In the genomic region with DNA sequence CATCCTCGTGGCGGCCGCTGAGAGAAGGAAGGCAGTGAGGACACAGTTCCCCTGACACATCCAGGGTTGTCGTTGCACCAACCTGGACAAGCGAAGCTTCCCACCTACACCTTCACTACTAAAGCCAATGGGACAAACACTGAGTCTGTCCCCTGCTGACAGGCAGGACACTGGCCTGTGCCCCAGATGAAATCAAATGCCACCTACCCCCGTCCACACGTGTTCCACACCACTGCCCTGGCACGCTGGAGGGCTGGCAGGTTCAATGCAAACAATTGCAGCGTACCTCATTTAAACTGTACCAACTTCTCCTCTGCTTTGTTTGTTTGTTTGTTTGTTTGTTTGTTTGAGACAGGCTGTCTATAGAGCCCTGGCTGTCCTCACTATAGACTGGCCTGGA, we compare ENCODE assay signal across 8 mouse cellular contexts. TPM values are rescaled to one million over a fixed set of nuclear protein-coding genes. Genes with fewer than 3 reads are reported as not detected.
DNase-seq lines count a peak whose midpoint lies in the region; ATAC-seq and TF ChIP-seq lines count a peak whose summit lies in the region.

No protein-coding gene starts in this region.

- peaks cover 3% of the 10 kb centered on the region for H3K36me3 ChIP-seq in erythroblast, embryonic 14.5 days (ENCODE audit: control insufficient read depth)
- H3K36me3 ChIP-seq in C2C12 (ENCODE audit: control insufficient read depth, insufficient read depth), result peaks cover 7% of the 10 kb centered on the region
- no peaks in the 10 kb centered on the region for H3K36me3 ChIP-seq in heart, embryonic 15.5 days
- no peaks in the 10 kb centered on the region for H3K36me3 ChIP-seq in liver, embryonic 15.5 days (replicated peaks)

- no peak for ATAC-seq in erythroblast, adult 5-6 weeks (replicated peaks; ENCODE audit: low FRiP score, poor library complexity, severe bottlenecking)
- ATAC-seq in heart, embryonic 15.5 days (replicated peaks; ENCODE audit: insufficient number of reproducible peaks, insufficient read depth, low FRiP score, low read depth), result no peak
- ATAC-seq in liver, embryonic 15.5 days (ENCODE audit: insufficient read depth), result no peak

- H3K79me3 ChIP-seq in C2C12 (ENCODE audit: low read depth), result peaks cover 73% of the 10 kb centered on the region

- peaks cover 77% of the 10 kb centered on the region for H3K79me2 ChIP-seq in C2C12 (ENCODE audit: control insufficient read depth, insufficient read depth)

- peak overlapping the region; percentile 69 for H3K4me2 ChIP-seq in heart, embryonic 15.5 days
- H3K4me2 ChIP-seq in liver, embryonic 15.5 days, result peak overlapping the region; percentile 82

- peak overlapping the region; percentile 88 for H3K27ac ChIP-seq in heart, embryonic 15.5 days
- H3K27ac ChIP-seq in liver, embryonic 15.5 days (replicated peaks), result peak overlapping the region; percentile 16; the same call in 1 of the 2 replicates

- H3K4me1 ChIP-seq in erythroblast, embryonic 14.5 days (ENCODE audit: control insufficient read depth), result peaks cover 49% of the 10 kb centered on the region
- H3K4me1 ChIP-seq in heart, embryonic 15.5 days (replicated peaks), result peaks cover 57% of the 10 kb centered on the region
- peaks cover 56% of the 10 kb centered on the region for H3K4me1 ChIP-seq in liver, embryonic 15.5 days (replicated peaks)

- H3K9me3 ChIP-seq in erythroblast, embryonic 14.5 days (ENCODE audit: control insufficient read depth, low read length), result no peaks in the 10 kb centered on the region
- H3K9me3 ChIP-seq in heart, embryonic 15.5 days (replicated peaks), result no peaks in the 10 kb centered on the region
- no peaks in the 10 kb centered on the region for H3K9me3 ChIP-seq in liver, embryonic 15.5 days (replicated peaks)

- H3K4me3 ChIP-seq in erythroblast, embryonic 14.5 days (replicated peaks), result peak overlapping the region; percentile 63
- peak overlapping the region; percentile 68 for H3K4me3 ChIP-seq in C2C12 (ENCODE audit: insufficient read depth, poor library complexity, severe bottlenecking)
- H3K4me3 ChIP-seq in heart, embryonic 15.5 days, result peak overlapping the region; percentile 76
- H3K4me3 ChIP-seq in liver, embryonic 15.5 days (replicated peaks), result peak overlapping the region; percentile 64

- DNase-seq in gastrocnemius, postnatal 4 days (ENCODE audit: low spot score in 2 of 2), result no peak
- no peak for DNase-seq in ovary, postnatal 10 days (ENCODE audit: low spot score)
- no peak for DNase-seq in Muller cell, postnatal 12 days (ENCODE audit: inconsistent ontology term)

- H3ac ChIP-seq in C2C12 (ENCODE audit: control insufficient read depth, insufficient read length, low read depth), result peak overlapping the region; percentile 61

- 62% methylated on average over 9 of the region's 9 CpGs for WGBS in heart, embryonic 15.5 days
- WGBS in liver, embryonic 15.5 days (ENCODE audit: insufficient replicate concordance), result 71% methylated on average over 9 of the region's 9 CpGs

- no peaks in the 10 kb centered on the region for H3K27me3 ChIP-seq in erythroblast, embryonic 14.5 days (ENCODE audit: control insufficient read depth)
- no peaks in the 10 kb centered on the region for H3K27me3 ChIP-seq in C2C12 (ENCODE audit: control insufficient read depth, insufficient read depth, insufficient read length)
- no peaks in the 10 kb centered on the region for H3K27me3 ChIP-seq in heart, embryonic 15.5 days
- no peaks in the 10 kb centered on the region for H3K27me3 ChIP-seq in liver, embryonic 15.5 days

- no peak for TF ChIP-seq CTCF in C2C12 (IDR thresholded peaks at IDR 0.05; ENCODE audit: control insufficient read depth, insufficient read depth, insufficient read length)

- peak overlapping the region; percentile 88 for H3K9ac ChIP-seq in heart, embryonic 15.5 days
- no peak overlapping the region for H3K9ac ChIP-seq in liver, embryonic 15.5 days

TF ChIP-seq in C2C12, 6 proteins besides CTCF, POLR2A, EP300 and RAD21:
- no peak for TF ChIP-seq MAX (IDR thresholded peaks at IDR 0.05)
- no peak for TF ChIP-seq FOSL1 (IDR thresholded peaks at IDR 0.05; ENCODE audit: insufficient read depth, low read length, poor library complexity, severe bottlenecking)
- no peak for TF ChIP-seq CEBPB (IDR thresholded peaks at IDR 0.05; ENCODE audit: low read depth)
- no peak for TF ChIP-seq MYOD1 (IDR thresholded peaks at IDR 0.05; ENCODE audit: control insufficient read depth, insufficient read length, low read depth)
- no peak for TF ChIP-seq USF1 (IDR thresholded peaks at IDR 0.05; ENCODE audit: low read depth)
- no peak for TF ChIP-seq MYOG (IDR thresholded peaks at IDR 0.05; ENCODE audit: control insufficient read depth, extremely low read depth, insufficient read length)

RNA-seq across cellular contexts. Expression of a gene that starts 50.8 kb away (rescaled TPM):
- polyA plus RNA-seq in erythroblast, embryonic 14.5 days (2012), result 0.35 and 0.53 TPM in 2 replicates
- total RNA-seq in erythroblast, adult 5-6 weeks (2015; ENCODE audit: low replicate concordance), result 4.2 and 5.0 TPM in 2 replicates
- total RNA-seq in erythroblast, adult 5-6 weeks (2017; ENCODE audit: low replicate concordance), result 6.5 and 13.0 TPM in 2 replicates
- polyA plus RNA-seq in C2C12 (2012; fragmentation: generic; extraction: Trizol), result 30.7 TPM
- polyA plus RNA-seq in heart, embryonic 15.5 days (2015; fragmentation: Nextera tagmentation; extraction: Ambion mirVana), result 65.4 and 69.6 TPM in 2 replicates
- polyA plus RNA-seq in liver, embryonic 15.5 days (2015; fragmentation: Nextera tagmentation; extraction: Ambion mirVana), result 11.2 and 11.5 TPM in 2 replicates
- 10 to 100 TPM; 42.2 to 48.2 TPM for total RNA-seq in gastrocnemius, postnatal 4 days (2021)
